27 mouse cellular contexts compared by ENCODE assay signal in genomic region chr16:87366035-87366434, GRCm38 (mm10). TPM values are rescaled to one million over a fixed set of nuclear protein-coding genes. Genes with fewer than 3 reads are reported as not detected.
A peak's percentile ranks its signal among the peaks of the same experiment; 100 is the strongest.
DNase-seq lines count a peak whose midpoint lies in the region; ATAC-seq and TF ChIP-seq lines count a peak whose summit lies in the region.
"Had no signal": no experiment of that assay in that cellular context is flagged by ENCODE, and none has a peak within 500 bp of the region (broad histone marks: within the 10 kb centered on the region; RNA-seq: fewer than 3 reads in every experiment).

No protein-coding gene starts in this region.

- no peak overlapping the region for H3K9ac ChIP-seq in kidney, embryonic 15.5 days
- no peak overlapping the region for H3K9ac ChIP-seq in forebrain, postnatal 0 days
- H3K9ac ChIP-seq: forebrain, embryonic 12.5 days; intestine, embryonic 15.5 days; liver, embryonic 13.5 days; midbrain, embryonic 13.5 days; neural tube, embryonic 13.5 days had no signal

- peak overlapping the region; percentile 99 for H3K27ac ChIP-seq in kidney, adult 2 months (ENCODE audit: insufficient read depth, low read depth, low read length)
- peak overlapping the region; percentile 73 for H3K27ac ChIP-seq in kidney, embryonic 15.5 days
- no peak overlapping the region for H3K27ac ChIP-seq in forebrain, postnatal 0 days (ENCODE audit: low read depth, low read length)
- H3K27ac ChIP-seq: forebrain, embryonic 12.5 days; hindbrain, postnatal 0 days; intestine, embryonic 15.5 days; left cerebral cortex, adult 2 months; liver, embryonic 13.5 days; midbrain, embryonic 13.5 days; neural tube, embryonic 13.5 days; stomach, postnatal 0 days had no signal

- H3K4me2 ChIP-seq in kidney, embryonic 15.5 days: peak overlapping the region; percentile 27; the same call in 1 of the 2 replicates
- H3K4me2 ChIP-seq in forebrain, postnatal 0 days (ENCODE audit: low read depth): no peak overlapping the region
- H3K4me2 ChIP-seq: forebrain, embryonic 12.5 days; intestine, embryonic 15.5 days; liver, embryonic 13.5 days; midbrain, embryonic 13.5 days; neural tube, embryonic 13.5 days had no signal

- 37% methylated on average over 10 of the region's 10 CpGs for WGBS in kidney, adult 2 months
- 39% methylated on average over 10 of the region's 10 CpGs for WGBS in kidney, embryonic 15.5 days
- WGBS in forebrain, postnatal 0 days: 83% methylated on average over 10 of the region's 10 CpGs

- TF ChIP-seq POLR2A in kidney, adult 2 months (IDR thresholded peaks at IDR 0.05; ENCODE audit: low read depth, low read length): no peak

- peak; percentile 82 for ATAC-seq in kidney, embryonic 15.5 days (replicated peaks; ENCODE audit: low FRiP score)
- ATAC-seq in forebrain, postnatal 0 days: no peak
- no peak for ATAC-seq in erythroblast, adult 5-6 weeks (replicated peaks; ENCODE audit: low FRiP score, poor library complexity, severe bottlenecking)
- ATAC-seq: hindbrain, postnatal 0 days; intestine, embryonic 15.5 days; lung, postnatal 0 days; midbrain, embryonic 13.5 days had no signal

- no peak for TF ChIP-seq CTCF in kidney, adult 2 months (conservative IDR thresholded peaks at IDR 0.05; ENCODE audit: insufficient read depth, insufficient read length, low read depth, low read length)
- no peak for TF ChIP-seq CTCF in forebrain, postnatal 0 days (IDR thresholded peaks at IDR 0.05; ENCODE audit: low read depth)

- no peaks in the 10 kb centered on the region; the same call in 1 of the 2 replicates for H3K36me3 ChIP-seq in kidney, adult 2 months (ENCODE audit: control insufficient read depth, insufficient read depth, low read length)
- peaks cover 44% of the 10 kb centered on the region for H3K36me3 ChIP-seq in kidney, embryonic 15.5 days
- H3K36me3 ChIP-seq in forebrain, postnatal 0 days (ENCODE audit: insufficient read depth): peaks cover 35% of the 10 kb centered on the region
- H3K36me3 ChIP-seq: intestine, embryonic 15.5 days had no signal

- peak; percentile 87 for DNase-seq in kidney, adult 2 months
- peak; percentile 47 to 68 for DNase-seq in kidney, postnatal 25 days
- DNase-seq in c-Kit-positive CD71-positive TER-119-positive erythroid progenitor cells, embryonic 14.5 days (ENCODE audit: low spot score): no peak
- DNase-seq in forebrain, postnatal 0 days: no peak
- DNase-seq: adrenal gland, postnatal 14 days; B cell, adult 2 months; cerebellum, adult 18-20 months; cerebellum, postnatal 10 days; gastrocnemius, postnatal 14 days; liver, embryonic 13.5 days; lung, adult 18-20 months; lung, postnatal 4 days; right cerebral cortex, postnatal 4 days; thymus, adult 18-20 months; thymus, postnatal 36 days had no signal

- 0 out of 2 replicates have a peak, but pooled peaks cover 2% of the 10 kb centered on the region for H3K4me1 ChIP-seq in kidney, adult 2 months (ENCODE audit: control insufficient read depth, insufficient read depth, low read length)
- no peaks in the 10 kb centered on the region for H3K4me1 ChIP-seq in kidney, embryonic 15.5 days
- H3K4me1 ChIP-seq in forebrain, postnatal 0 days (ENCODE audit: insufficient read depth): no peaks in the 10 kb centered on the region
- H3K4me1 ChIP-seq: forebrain, embryonic 12.5 days; liver, embryonic 13.5 days; megakaryocyte, embryonic 14.5 days; midbrain, embryonic 13.5 days; neural tube, embryonic 13.5 days had no signal

- H3K27me3 ChIP-seq in kidney, adult 2 months (replicated peaks; ENCODE audit: control insufficient read depth, insufficient read depth, low read length): no peaks in the 10 kb centered on the region
- no peaks in the 10 kb centered on the region for H3K27me3 ChIP-seq in kidney, embryonic 15.5 days
- no peaks in the 10 kb centered on the region for H3K27me3 ChIP-seq in forebrain, postnatal 0 days (ENCODE audit: insufficient read depth, low read length)
- H3K27me3 ChIP-seq: CH12.LX; forebrain, embryonic 12.5 days; intestine, embryonic 15.5 days; liver, embryonic 13.5 days; megakaryocyte, embryonic 14.5 days; midbrain, embryonic 13.5 days; neural tube, embryonic 13.5 days had no signal

- peak overlapping the region; percentile 71 for H3K4me3 ChIP-seq in kidney, adult 2 months (ENCODE audit: insufficient read depth, low read depth, low read length)
- no peak overlapping the region for H3K4me3 ChIP-seq in kidney, embryonic 15.5 days (replicated peaks)
- no peak overlapping the region for H3K4me3 ChIP-seq in forebrain, postnatal 0 days (ENCODE audit: low read depth, low read length)
- H3K4me3 ChIP-seq: forebrain, embryonic 12.5 days; intestine, embryonic 15.5 days; left cerebral cortex, adult 2 months; liver, embryonic 13.5 days; megakaryocyte, embryonic 14.5 days; midbrain, embryonic 13.5 days; neural tube, embryonic 13.5 days had no signal

- H3K9me3 ChIP-seq in kidney, embryonic 15.5 days (replicated peaks): no peaks in the 10 kb centered on the region
- no peaks in the 10 kb centered on the region for H3K9me3 ChIP-seq in forebrain, postnatal 0 days (ENCODE audit: low read length)
- H3K9me3 ChIP-seq: forebrain, embryonic 12.5 days; intestine, embryonic 15.5 days; liver, embryonic 13.5 days; megakaryocyte, embryonic 14.5 days; midbrain, embryonic 13.5 days; neural tube, embryonic 13.5 days had no signal

RNA-seq across cellular contexts. Expression of gene N6amt1, which starts 12.1 kb away (rescaled TPM):
- polyA plus RNA-seq in kidney, adult 2 months (2012; rRNA removed): 13.5 and 16.4 TPM in 2 replicates
- 28.4 and 29.5 TPM in 2 replicates for polyA plus RNA-seq in kidney, embryonic 15.5 days (2015; fragmentation: Nextera tagmentation; extraction: Ambion mirVana)
- total RNA-seq in forebrain, postnatal 0 days (2014; rRNA removed): 16.5 and 16.6 TPM in 2 replicates
- 23.0 and 32.2 TPM in 2 replicates for polyA plus RNA-seq in forebrain, postnatal 0 days (2015; fragmentation: Nextera tagmentation; extraction: Ambion mirVana)
- total RNA-seq in erythroblast, adult 5-6 weeks (2015; ENCODE audit: low replicate concordance): 3.3 and 6.9 TPM in 2 replicates
- 0.43 and 3.6 TPM in 2 replicates for total RNA-seq in erythroblast, adult 5-6 weeks (2017; ENCODE audit: low replicate concordance)

Comparison
In these comparisons a context has a peak if more than half of its experiments do, and no peak if none do; other contexts are left out.
1. DNase-seq: peak in kidney, adult 2 months (single experiment) and kidney, postnatal 25 days (2 of 2); none in c-Kit-positive CD71-positive TER-119-positive erythroid progenitor cells, embryonic 14.5 days (single experiment) and forebrain, postnatal 0 days (single experiment).